Mouse (Mus musculus) 3134 (cell line): Measurements from ENCODE around the gene Xrcc4.
"Not testable (repeated sequence)": the region's sequence is repeated elsewhere in the genome, so short reads cannot be mapped to it uniquely, and the experiment has no call there.

ENCODE experiments used
- DNase-seq: peaks from one replicate; pipeline ENCODE4 v3.0.0-alpha.2; 2011; ENCODE audit warnings: low spot score; ENCODE audit not compliant: insufficient read length; ENCODE audit errors: extremely low read depth

Gene Xrcc4

DNA sequence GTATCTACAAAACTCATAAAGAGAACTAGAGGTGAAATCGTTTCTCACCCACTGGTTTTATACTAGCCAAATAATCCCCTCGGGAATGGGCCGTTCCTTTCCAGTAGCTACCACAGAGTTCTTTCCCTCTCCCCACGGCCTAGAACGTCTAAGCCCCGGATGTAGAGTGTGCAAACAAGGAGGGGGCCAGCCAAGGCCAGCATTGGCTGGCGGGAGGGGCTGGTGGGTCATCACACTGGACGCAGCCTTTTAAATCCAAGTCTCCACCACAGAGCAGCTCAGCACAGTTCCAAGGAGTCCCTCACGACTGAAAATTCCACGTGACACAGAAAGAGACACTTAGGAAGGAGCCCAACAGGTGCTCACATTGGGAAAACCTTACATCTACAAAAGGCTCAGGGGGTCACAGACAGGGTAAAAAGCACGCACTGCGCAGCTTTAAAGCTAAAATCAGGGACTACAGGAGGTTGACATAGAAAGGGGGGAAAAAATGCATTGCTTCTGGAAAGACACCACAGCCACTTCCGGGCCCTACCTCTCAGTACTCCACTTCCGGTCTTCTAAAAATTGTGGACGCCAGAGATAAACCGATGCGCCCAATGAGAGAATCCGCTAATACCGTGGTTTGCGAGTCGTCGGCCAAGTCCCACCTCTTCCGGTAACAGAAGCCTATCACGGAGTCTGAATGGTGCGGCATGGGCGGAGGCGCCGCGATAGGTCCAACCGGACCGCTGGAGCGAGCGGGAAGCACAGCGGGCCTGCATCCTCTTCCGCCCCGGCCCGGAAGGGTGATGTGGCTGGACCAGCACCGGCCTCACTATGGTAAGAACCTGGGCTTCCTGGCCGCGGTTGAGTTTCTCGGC is at the start of gene Xrcc4, which contains the start of gene Tmem167:
Gene Xrcc4, minus strand, starts transcription at position 647 of the 863 bp plus-strand sequence.
Gene Tmem167, plus strand, starts transcription at position 162 of the 863 bp plus-strand sequence.
- peak; percentile 97 for DNase-seq

DNA sequence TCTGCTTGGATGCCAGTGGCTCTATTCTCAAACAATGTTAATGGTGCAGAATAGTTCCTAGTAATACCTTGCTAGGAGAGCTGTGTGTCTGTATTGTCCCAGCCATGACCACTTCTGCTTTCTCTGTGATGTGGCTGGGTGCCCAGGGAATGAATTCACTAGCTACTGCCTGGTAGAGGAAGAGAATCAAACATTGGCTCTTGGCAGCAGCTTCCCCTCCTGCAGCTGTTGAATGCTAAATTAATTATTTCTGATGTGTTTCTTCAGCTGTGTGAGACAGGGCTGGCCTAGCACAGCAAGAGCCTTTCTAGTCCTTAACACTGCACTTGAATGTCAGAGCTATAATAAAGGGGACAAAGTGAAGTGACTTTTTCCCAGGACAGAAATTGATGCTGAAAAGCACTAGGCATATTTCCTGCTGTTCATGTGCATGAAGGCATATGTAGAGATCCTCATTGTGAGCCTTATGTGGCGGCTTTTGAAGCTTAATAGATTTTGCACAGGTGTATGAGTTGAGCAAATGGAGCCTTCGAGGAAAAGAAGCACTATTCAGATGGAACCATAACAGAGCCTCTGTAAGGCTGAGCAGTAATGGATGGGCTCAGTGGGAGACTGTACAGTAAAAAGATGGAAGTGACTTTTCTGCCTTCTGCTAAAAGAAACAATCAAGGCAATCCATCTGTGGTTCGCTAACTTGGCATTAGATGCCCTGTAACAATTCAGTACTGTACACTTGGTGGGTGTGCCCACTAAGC is 46.9 kb upstream of the Xrcc4 start:
- no peak for DNase-seq

DNA sequence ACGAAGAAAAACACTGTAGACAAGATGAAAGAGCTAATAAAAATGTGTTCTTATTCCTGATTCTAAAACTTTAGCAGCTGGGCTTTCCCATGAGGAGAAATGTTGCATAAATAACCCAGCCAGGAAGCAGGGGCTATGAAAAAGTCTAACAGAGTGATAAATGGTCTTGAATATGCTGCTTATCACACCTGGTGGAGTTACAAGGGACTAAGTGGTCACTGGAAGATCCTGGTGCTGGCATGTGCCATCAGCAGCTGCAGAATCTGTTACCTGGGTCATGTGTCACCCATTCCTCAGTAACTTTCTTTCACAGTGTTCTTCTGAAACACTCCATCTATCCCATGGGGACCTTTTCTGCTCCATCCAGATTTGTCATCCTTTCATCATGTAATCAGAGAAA is 22.3 kb upstream of the Xrcc4 start:
- DNase-seq = no peak

DNA sequence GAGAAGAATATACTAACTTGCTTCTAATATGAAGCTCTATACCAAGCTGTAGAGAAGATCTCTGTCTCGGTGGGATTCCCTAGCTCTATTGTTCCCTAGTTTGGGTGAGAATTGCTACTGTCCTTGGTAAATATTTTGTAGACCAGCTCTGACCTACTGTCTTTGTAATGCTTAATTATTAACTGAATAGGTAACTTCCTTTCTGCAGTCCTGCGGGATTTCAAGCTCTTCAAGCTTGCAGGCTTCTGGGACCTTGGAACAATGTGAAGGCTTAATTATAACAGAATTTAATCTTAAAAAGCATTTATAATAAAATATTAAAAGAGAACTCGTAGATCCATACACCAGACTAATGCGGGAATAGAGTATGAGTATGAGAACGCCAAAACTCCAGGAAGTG is 19.3 kb upstream of the Xrcc4 start:
- DNase-seq = not testable (repeated sequence)

DNA sequence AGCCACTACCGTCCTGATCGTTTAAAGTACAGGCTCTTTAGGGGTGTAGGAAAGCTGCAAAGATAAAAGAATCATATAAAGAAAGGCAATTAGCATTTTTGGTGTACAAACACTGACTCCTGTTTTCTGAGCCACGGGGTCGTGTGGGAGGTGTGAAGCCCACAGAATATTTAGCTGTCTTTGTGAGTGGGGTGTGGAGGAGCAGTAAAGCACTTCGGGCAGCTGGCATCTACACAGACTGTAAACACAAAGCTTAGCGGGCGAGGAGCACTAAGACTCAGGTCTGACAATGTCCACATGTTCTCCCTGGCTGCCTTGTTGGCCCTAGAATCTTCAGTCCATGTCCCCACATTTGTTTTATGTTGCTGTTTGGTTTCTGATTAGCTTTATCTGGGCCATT is 16.7 kb upstream of the Xrcc4 start:
- DNase-seq = no peak

DNA sequence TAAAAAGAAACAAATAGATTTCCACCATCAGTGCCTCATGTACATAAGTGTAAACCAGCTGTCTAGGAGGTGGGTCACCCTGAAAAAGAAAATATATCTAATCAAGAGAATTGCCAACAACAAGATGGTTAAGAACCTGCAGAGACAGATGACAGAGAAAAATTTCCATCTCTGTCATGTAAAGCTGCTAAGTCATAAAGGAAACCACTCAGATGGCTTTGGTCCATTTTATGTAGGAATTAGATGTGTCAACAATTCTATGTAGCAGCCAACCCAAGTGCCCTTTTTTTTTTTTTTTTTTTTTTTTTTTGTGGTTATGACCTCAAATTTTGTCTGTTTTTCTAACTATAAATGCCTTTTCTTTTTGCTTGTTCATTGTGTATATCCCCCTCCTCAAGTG is 12.1 kb upstream of the Xrcc4 start:
- no peak for DNase-seq

DNA sequence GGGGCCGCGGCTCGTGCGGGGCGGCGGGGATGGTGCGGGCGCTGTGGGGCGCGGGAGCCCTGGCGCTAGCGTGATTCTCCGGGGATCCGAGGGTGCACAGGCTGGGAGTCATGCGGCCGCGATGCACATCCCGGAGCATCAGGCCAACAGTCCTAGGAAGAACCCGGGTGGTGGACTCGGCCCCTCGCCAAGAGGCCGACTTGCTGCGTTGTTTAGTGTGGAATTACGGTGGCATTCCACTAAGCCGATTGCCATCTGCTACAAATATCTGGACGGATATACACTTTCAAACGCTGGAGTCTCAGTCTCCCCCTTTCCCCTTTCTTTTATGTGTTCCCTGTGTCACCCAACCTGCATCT is 396 bp upstream of the Xrcc4 start:
- no peak for DNase-seq

DNA sequence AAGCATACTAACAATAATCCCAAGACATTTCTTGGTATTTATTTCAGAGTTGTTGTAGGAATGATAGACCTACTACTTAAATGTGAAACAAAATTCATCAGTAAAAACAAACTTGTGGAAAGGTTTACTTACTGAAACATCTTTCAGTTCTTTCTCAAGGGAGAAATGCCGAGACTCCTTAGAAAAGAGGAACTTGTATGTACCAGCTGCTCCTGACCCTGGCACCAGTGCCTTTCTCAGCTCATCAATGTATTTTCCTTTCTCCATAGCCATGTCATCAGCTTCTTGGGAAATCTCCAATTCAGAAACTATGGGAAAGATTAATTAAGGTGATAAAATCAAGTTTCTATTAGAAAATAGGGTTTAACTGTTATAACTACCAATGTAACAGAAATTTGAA is 27.5 kb downstream of the Xrcc4 start:
- no peak for DNase-seq

DNA sequence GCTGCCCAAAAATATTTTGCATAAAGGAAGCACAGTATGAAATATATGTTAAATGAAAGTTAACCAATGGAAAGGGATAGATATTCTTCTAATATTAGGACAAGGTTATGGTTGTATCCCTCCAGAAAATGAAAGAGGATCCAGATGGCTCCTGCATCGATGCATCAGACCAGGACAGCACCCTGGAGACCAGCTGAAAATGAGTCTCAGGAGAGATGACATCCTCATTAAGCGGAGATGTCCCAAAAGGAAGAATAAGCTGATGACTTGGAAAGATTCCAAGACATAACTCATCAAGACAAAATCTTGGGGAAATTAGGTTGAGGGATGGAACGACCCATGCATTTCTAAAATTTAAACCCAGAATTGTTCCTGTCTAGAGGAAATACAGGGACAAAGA is 37.0 kb downstream of the Xrcc4 start:
- no peak for DNase-seq

DNA sequence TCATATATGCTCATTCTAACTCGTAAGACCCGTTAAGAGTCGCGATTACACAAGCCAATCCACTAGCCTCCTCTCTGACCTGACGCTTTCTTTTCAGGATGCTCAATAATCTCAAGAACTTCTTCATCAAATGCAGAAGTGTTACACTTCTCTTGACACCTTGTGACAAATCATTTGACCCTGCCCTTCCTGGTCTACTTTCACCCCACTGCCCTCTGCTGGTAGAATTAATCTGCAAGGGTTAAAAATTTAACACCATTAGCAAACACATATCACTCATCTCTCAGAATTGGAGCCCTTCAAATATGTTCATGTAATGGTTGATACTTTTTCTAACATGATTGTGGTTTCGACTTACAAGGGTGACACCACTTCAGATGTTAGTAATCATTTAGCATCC is 37.7 kb downstream of the Xrcc4 start:
- peak; percentile 9 for DNase-seq

DNA sequence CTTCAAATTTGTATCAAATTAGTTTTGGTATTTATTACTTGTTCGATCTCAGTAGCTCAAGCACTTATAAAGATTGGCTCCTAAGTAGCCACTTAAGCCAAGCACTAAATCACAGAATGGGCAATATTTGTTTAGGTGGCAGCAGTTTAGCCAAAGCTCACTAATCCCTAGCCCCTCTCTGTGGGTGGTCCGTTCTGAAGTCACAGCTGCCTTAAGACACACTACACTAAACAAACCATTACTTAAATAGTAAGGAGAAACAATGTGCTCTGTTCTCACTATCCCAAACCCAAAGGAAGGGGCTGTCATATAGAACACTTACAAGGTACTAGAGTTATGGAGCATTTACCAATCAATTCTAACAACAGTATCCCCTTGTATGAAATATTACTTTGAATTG is 49.8 kb downstream of the Xrcc4 start:
- no peak for DNase-seq

DNA sequence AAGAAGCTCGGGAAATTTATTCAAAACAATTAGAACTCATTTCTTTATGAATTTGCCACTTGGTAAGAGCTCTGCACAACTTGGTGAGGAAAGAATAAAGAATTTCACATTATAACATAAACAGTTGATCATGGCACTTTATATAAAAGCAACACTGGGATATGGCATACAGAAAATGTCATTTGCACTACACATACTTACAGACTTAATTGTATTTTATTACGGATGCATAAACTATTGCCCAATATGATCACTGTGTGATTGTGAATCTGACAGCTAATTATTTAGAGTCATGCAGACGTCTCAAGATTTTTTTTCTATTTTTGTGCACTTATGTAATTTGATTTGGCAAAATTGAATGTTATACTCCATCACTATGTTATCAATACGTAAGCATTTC is 56.4 kb downstream of the Xrcc4 start:
- DNase-seq = no peak

DNA sequence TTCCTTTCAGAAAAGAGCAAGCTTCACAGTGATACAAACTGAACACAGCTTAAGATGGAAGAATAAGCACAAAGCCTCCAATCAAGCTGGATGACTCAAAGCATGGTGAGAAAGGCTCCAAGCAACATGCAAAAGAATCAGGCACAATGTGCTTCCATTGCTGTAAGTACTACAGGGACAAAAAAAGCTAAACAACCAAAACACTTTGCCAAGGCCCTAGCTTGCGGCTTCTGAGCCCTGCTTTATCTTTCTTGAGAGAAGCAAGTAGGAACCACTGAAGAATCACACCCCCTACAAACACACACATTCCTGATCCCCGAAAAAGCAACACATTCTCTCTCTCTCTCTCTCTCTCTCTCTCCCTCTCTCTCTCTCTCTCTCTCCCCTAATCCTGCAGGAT is 56.9 kb downstream of the Xrcc4 start:
- peak; percentile 3 for DNase-seq

DNA sequence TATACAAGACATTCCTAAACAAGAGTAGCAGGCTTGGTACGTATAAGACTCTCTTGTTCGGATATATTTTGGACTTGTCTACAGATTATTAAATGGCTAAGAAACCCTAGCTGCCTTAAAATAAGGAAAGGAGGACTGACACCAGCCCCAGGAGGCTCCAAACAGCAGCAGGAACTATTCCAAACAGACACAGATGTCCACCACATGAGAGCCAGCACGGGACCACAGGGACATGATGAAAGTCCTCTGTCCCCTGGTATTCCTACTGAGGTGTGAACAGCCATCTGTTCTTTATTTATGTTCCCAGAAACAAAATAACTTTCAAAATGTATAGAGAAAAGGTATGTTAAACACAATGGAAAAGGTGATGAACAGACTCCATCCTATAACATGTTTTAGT is 58.5 kb downstream of the Xrcc4 start:
- DNase-seq = no peak

DNA sequence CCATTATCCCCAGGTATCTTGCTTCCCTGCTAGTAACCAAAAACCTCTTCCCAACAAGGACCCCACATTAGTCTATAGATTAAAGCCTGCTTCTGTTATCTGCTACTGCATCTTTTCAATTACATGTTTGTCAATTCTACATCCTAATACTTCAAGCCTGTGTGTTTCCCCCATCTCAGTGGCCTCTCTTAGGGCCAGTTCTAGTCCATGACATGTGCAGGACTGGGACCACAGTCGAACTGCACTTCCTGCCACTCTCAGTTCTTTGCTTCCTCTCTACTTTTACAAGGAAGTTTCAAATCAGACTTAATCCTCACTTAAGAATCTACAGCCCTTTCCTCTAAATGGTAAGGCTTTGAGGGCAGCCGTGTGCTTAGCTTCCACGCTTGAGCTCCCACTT is 76.8 kb downstream of the Xrcc4 start:
- DNase-seq = no peak

DNA sequence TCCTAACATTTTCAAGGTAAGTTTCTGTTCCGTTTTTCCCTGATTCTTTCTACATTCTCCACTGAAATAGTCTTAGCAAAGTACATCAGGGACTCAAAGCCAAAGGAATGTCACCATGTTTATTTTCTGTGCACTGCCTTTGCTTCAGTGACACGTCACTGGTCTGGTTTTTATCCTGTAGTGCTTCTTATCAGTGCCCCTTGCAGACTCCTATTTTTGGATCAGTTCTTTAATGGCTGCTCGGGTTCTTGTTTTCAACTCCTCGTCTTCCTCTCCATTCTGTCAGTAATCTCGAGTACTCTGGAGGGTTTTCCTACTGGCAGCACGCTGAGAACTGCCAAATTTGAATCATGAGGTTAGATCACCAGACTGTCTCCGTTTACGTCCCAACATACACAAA is 77.2 kb downstream of the Xrcc4 start:
- DNase-seq = no peak

DNA sequence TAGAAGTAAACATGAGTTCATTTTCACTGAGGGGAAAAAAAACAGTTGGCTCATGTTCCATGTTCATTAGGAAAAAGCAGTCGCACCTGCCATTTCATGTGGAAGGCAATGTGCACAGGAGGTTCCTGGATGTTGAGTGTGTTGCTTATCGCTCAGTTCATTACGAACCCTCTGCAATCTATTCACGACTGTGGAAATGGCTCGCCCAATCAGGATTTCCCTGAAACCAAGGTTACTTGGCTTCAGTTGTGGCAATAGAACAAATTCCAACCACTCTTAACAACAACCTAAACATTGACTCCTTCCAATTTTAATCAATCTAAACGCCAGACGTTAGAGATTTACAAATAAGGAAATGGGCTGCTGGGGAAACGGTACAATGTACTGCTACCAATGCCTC is 78.3 kb downstream of the Xrcc4 start:
- DNase-seq = no peak

DNA sequence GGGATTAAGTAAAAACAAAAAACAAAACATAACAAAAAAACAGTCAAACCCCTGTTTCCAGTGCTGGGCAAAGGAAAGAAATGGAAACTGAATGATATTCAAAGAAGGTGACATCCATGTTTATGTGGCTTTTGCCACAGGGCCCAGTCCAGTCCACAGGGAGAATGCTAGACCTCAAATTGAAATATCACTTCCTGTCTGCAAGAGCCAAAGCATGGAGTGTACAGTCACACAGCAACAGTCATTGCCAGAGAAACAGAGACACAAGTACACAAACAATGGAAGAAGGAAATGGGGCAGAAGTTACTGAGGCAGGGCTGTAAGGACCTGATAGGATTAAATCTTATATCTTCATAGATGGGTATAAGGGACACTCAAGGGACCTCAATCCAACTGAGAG is 79.6 kb downstream of the Xrcc4 start:
- DNase-seq = peak; percentile 15

DNA sequence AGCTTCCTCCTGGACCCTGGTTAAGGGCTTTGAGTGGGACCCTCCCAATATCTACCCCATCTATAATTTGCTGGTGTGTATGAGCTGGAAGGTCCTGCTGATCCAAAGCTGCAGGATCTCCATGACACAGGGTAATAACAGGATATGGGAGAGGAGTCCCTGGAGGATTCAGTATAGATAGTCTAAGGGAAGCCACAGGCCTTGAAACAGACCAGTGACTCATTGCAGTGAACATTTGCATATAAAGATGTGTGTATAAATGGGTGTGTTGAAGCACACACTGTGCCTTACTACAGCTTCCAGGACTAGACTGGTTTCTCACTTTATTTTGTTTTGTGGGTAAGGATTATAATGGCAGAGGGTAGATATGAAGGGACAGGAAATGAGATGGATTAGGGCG is 83.8 kb downstream of the Xrcc4 start:
- peak; percentile 1 for DNase-seq

DNA sequence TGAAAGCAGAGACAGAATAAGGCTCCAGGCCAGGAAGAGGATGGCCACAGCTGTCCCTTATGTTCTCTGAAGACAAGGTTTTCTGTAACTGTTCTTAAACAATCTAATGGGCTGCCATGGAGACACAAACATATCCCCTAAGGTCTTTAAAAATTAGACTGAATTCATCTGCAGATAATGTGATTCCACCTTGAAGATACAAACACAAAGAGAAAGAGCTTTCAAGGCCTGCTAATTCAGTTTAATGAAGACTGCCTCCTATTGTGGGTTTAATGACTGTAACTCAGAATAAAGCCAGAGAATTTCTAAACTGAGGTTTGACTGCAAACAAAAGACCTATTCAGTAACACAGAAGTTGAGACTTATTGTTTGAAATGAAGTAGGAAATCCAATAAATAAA is 91.9 kb downstream of the Xrcc4 start:
- DNase-seq = no peak

DNA sequence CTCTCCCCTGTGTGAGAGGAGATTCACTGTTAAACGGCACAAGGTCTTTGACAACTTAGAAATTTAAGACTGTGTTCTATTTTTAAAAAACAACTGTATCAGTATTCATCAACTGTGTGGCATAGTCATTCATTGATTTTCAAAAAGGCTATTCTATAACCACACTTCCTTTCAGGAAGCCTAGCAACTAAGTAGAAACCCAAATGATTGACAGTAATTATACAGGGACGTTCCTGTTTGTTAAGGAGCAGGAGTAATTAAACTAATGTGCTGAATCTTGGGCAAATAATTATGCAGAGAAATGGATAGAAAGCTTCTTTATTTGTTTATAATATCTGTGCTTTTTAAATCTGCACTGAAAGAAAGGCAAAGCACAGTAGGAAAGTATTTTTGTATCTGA is 103.3 kb downstream of the Xrcc4 start:
- DNase-seq = no peak

DNA sequence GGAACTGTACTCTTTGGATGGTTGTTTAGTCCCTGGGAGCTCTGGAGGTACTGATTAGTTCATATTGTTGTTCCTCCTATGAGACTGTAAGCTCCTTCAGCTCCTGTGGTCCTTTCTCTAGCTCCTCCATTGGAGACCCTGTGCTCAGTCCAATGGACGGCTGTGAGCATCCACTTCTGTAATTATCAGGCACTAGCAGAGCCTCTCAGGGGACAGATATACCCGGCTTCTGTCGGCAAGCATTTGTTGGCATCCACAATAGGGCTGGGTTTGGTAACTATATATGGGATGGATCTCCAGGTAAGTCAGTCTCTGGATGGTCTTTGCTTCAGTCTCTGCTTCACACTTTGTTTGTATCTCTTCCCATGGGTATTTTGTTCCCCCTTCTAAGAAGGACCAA is 118.5 kb downstream of the Xrcc4 start:
- DNase-seq = no peak
